Comparison of ENCODE assay signal across 17 mouse cellular contexts in genomic region chr3:121110430-121110829, GRCm38 (mm10).
"Had no signal": no experiment of that assay in that cellular context is flagged by ENCODE, and none has a peak within 500 bp of the region (broad histone marks: within the 10 kb centered on the region; RNA-seq: fewer than 3 reads in every experiment).

No protein-coding gene starts in this region.

- H3K9me3 ChIP-seq: intestine, embryonic 15.5 days; kidney, embryonic 15.5 days; liver, embryonic 15.5 days; neural tube, embryonic 13.5 days had no signal

- ATAC-seq: intestine, embryonic 15.5 days; lung, postnatal 0 days had no signal

- H3K27me3 ChIP-seq: intestine, embryonic 15.5 days; kidney, embryonic 15.5 days; limb, embryonic 12.5 days; liver, embryonic 15.5 days; neural tube, embryonic 13.5 days had no signal

- H3K4me2 ChIP-seq: intestine, embryonic 15.5 days; kidney, embryonic 15.5 days; limb, embryonic 12.5 days; liver, embryonic 11.5 days; liver, embryonic 15.5 days; neural tube, embryonic 13.5 days had no signal

- H3K9ac ChIP-seq: intestine, embryonic 15.5 days; kidney, embryonic 15.5 days; limb, embryonic 12.5 days; liver, embryonic 15.5 days; neural tube, embryonic 13.5 days had no signal

- DNase-seq: kidney, adult 18-20 months; kidney, postnatal 14 days; lung, adult 2 months; lung, postnatal 36 days; retina, postnatal 1 day; right cerebral cortex, postnatal 4 days; spleen, adult 18-20 months; thymus, adult 18-20 months; thymus, postnatal 14 days had no signal

- H3K4me3 ChIP-seq: intestine, embryonic 15.5 days; kidney, embryonic 15.5 days; left cerebral cortex, adult 2 months; limb, embryonic 12.5 days; liver, embryonic 15.5 days; neural tube, embryonic 13.5 days had no signal

- H3K36me3 ChIP-seq: intestine, embryonic 15.5 days; kidney, embryonic 15.5 days; limb, embryonic 12.5 days; liver, embryonic 15.5 days; neural tube, embryonic 13.5 days had no signal

- H3K27ac ChIP-seq: intestine, embryonic 15.5 days; kidney, embryonic 15.5 days; left cerebral cortex, adult 2 months; limb, embryonic 12.5 days; liver, embryonic 15.5 days; neural tube, embryonic 13.5 days had no signal

- H3K4me1 ChIP-seq: intestine, embryonic 15.5 days; kidney, embryonic 15.5 days; liver, embryonic 15.5 days had no signal
